Mouse (Mus musculus) gastrocnemius, postnatal 10 days (tissue): ENCODE measurements at regions not wholly inside any gene's neighbourhood (a gene's known extent, or its start where the extent isn't known, plus 50 kb on each side); places are given as distances from the start of the nearest gene placed in this dataset.
"Not testable (repeated sequence)": the region's sequence is repeated elsewhere in the genome, so short reads cannot be mapped to it uniquely, and the experiment has no call there.

ENCODE experiments used
- DNase-seq: peaks from one replicate; pipeline ENCODE4 v3.0.0; 2021; ENCODE audit warnings: mixed read lengths

- not testable (repeated sequence) for DNase-seq
These were observed 957.0 kb upstream of the Gm597 start for GRCm38 (mm10) chr1:29737062-29737461.

DNA sequence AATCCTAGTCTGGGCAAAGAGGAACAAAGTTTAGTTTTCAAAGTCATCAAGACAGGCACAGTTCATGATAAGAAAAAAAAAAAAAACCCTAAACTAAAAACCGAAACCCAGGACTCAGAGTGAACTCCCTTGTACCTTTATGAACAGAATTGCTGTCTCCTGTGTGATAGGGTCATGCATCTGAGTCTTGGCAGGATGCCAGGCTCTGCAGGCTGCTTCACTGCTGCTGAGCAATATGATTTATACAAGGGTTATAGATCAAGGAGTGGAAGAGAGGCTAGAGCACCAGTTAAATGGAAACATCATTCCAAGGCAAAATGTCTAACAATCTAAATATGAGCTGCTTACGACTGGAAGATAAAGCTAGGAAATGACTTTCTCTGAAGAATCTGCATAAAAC, 951.9 kb upstream of the Gm597 start:
- peak; percentile 9 for DNase-seq
